9 mouse cellular contexts compared by ENCODE assay signal in the genomic region with DNA sequence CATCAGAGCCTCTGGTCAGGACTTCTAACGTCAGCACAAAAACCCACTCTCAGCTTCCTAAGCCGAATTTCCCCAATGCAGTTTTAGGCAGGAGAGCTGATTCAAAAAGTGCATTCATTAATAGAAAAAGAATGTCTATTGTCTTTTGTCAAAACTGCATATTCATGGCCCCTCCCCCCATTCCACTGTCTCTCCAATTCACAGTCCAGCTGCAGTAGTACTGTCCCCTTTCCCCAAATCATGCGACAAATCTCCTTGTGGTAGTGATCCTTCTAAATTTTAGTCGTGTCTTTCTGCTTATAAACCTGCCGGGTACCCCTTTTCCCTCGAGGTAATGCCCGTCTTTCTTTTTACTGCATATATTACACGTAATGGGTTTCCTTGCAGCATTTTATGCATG. TPM values are rescaled to one million over a fixed set of nuclear protein-coding genes. Genes with fewer than 3 reads are reported as not detected.
DNase-seq lines count a peak whose midpoint lies in the region; ATAC-seq and TF ChIP-seq lines count a peak whose summit lies in the region.
"Had no signal": no experiment of that assay in that cellular context is flagged by ENCODE, and none has a peak within 500 bp of the region (broad histone marks: within the 10 kb centered on the region; RNA-seq: fewer than 3 reads in every experiment).

No protein-coding gene starts in this region.

- no peak for ATAC-seq in lung, embryonic 14.5 days (ENCODE audit: insufficient read depth)
- ATAC-seq in hindbrain, embryonic 16.5 days = no peak
- no peak for ATAC-seq in neural tube, embryonic 14.5 days (ENCODE audit: low read depth)

- peak overlapping the region; percentile 46 for H3K4me2 ChIP-seq in lung, embryonic 14.5 days
- H3K4me2 ChIP-seq in hindbrain, embryonic 16.5 days (ENCODE audit: low read length) = peak overlapping the region; percentile 60
- peak overlapping the region; percentile 58 for H3K4me2 ChIP-seq in neural tube, embryonic 14.5 days (ENCODE audit: low read depth, low read length)

- DNase-seq in cerebellum, adult 9-10 months = peak; percentile 31
- DNase-seq in cerebellum, adult 8-10 months = no peak
- no peak for DNase-seq in lung, embryonic 14.5 days
- DNase-seq in lung, postnatal 36 days = no peak
- DNase-seq in frontal cortex, postnatal 36 days (ENCODE audit: low spot score in 2 of 2) = no peak
- DNase-seq in spleen, postnatal 10 days (ENCODE audit: low spot score in 2 of 2) = no peak
- DNase-seq: heart, adult 18-20 months had no signal

- WGBS in lung, embryonic 14.5 days = 65% methylated on average over 8 of the region's 8 CpGs
- WGBS in hindbrain, embryonic 16.5 days = 45% methylated on average over 8 of the region's 8 CpGs
- WGBS in neural tube, embryonic 14.5 days = 53% methylated on average over 8 of the region's 8 CpGs

- TF ChIP-seq CTCF in lung, embryonic 14.5 days (IDR thresholded peaks at IDR 0.05; ENCODE audit: low read depth) = no peak

- no peaks in the 10 kb centered on the region for H3K4me1 ChIP-seq in lung, embryonic 14.5 days (ENCODE audit: insufficient read depth)
- H3K4me1 ChIP-seq in hindbrain, embryonic 16.5 days (ENCODE audit: control insufficient read depth, insufficient read depth, low read depth, low read length) = peaks cover 3% of the 10 kb centered on the region
- H3K4me1 ChIP-seq in neural tube, embryonic 14.5 days (ENCODE audit: control insufficient read depth, insufficient read depth, low read length) = peaks cover 3% of the 10 kb centered on the region; the same call in 1 of the 2 replicates

- H3K9me3 ChIP-seq in lung, embryonic 14.5 days (ENCODE audit: low read depth, low read length) = no peaks in the 10 kb centered on the region
- no peaks in the 10 kb centered on the region for H3K9me3 ChIP-seq in hindbrain, embryonic 16.5 days (ENCODE audit: control insufficient read depth, low read length)
- no peaks in the 10 kb centered on the region for H3K9me3 ChIP-seq in neural tube, embryonic 14.5 days (ENCODE audit: control insufficient read depth, low read length)

- no peaks in the 10 kb centered on the region for H3K27me3 ChIP-seq in lung, embryonic 14.5 days (ENCODE audit: insufficient read depth, low read length)
- H3K27me3 ChIP-seq in hindbrain, embryonic 16.5 days (replicated peaks; ENCODE audit: control insufficient read depth, insufficient read depth, low read length) = no peaks in the 10 kb centered on the region
- H3K27me3 ChIP-seq in neural tube, embryonic 14.5 days (ENCODE audit: control insufficient read depth, insufficient read depth, low read length) = no peaks in the 10 kb centered on the region

- H3K36me3 ChIP-seq in lung, embryonic 14.5 days (ENCODE audit: insufficient read depth) = peaks cover 41% of the 10 kb centered on the region
- H3K36me3 ChIP-seq in hindbrain, embryonic 16.5 days (ENCODE audit: control insufficient read depth, insufficient read depth, low read length) = peaks cover 15% of the 10 kb centered on the region; the same call in 1 of the 2 replicates
- peaks cover 17% of the 10 kb centered on the region for H3K36me3 ChIP-seq in neural tube, embryonic 14.5 days (ENCODE audit: control insufficient read depth, insufficient read depth, low read length)

- peak overlapping the region; percentile 8; the same call in 1 of the 2 replicates for H3K27ac ChIP-seq in lung, embryonic 14.5 days (ENCODE audit: low read depth)
- H3K27ac ChIP-seq in hindbrain, embryonic 16.5 days (ENCODE audit: low read depth, low read length) = peak overlapping the region; percentile 4
- no peak overlapping the region for H3K27ac ChIP-seq in neural tube, embryonic 14.5 days (ENCODE audit: low read depth, low read length)

- H3K9ac ChIP-seq in lung, embryonic 14.5 days = no peak overlapping the region
- H3K9ac ChIP-seq in hindbrain, embryonic 16.5 days (ENCODE audit: low read depth, low read length) = peak overlapping the region; percentile 35
- H3K9ac ChIP-seq in neural tube, embryonic 14.5 days (replicated peaks; ENCODE audit: low read depth, low read length) = no peak overlapping the region

- no peak overlapping the region for H3K4me3 ChIP-seq in lung, embryonic 14.5 days (ENCODE audit: low read depth, low read length)
- H3K4me3 ChIP-seq in hindbrain, embryonic 16.5 days (ENCODE audit: low read length) = peak overlapping the region; percentile 32
- peak overlapping the region; percentile 20; the same call in 1 of the 2 replicates for H3K4me3 ChIP-seq in neural tube, embryonic 14.5 days (ENCODE audit: low read depth, low read length)

RNA-seq across cellular contexts. Expression of gene Slc2a1, which starts 30.3 kb away (rescaled TPM):
- 70.7 and 83.1 TPM in 2 replicates for polyA plus RNA-seq in lung, embryonic 14.5 days (2014; fragmentation: Nextera tagmentation; extraction: Ambion mirVana)
- 100 and 106 TPM in 2 replicates for polyA plus RNA-seq in hindbrain, embryonic 16.5 days (2015; fragmentation: Nextera tagmentation; extraction: Ambion mirVana)
- polyA plus RNA-seq in neural tube, embryonic 14.5 days (2014; fragmentation: Nextera tagmentation; extraction: Ambion mirVana) = 61.8 and 83.3 TPM in 2 replicates

RNA-seq across cellular contexts. Expression of gene Zfp691, which starts 35.2 kb away (rescaled TPM):
- 6.8 and 7.7 TPM in 2 replicates for polyA plus RNA-seq in lung, embryonic 14.5 days (2014; fragmentation: Nextera tagmentation; extraction: Ambion mirVana)
- polyA plus RNA-seq in hindbrain, embryonic 16.5 days (2015; fragmentation: Nextera tagmentation; extraction: Ambion mirVana) = 2.9 and 5.6 TPM in 2 replicates
- 6.1 TPM in 2 replicates for polyA plus RNA-seq in neural tube, embryonic 14.5 days (2014; fragmentation: Nextera tagmentation; extraction: Ambion mirVana)

RNA-seq across cellular contexts. Expression of gene Ermap, which starts 51.0 kb away (rescaled TPM):
- 0.57 and 0.79 TPM in 2 replicates for polyA plus RNA-seq in lung, embryonic 14.5 days (2014; fragmentation: Nextera tagmentation; extraction: Ambion mirVana)
- polyA plus RNA-seq in hindbrain, embryonic 16.5 days (2015; fragmentation: Nextera tagmentation; extraction: Ambion mirVana) = 0.33 and 0.70 TPM in 2 replicates
- 1.1 and 1.2 TPM in 2 replicates for polyA plus RNA-seq in neural tube, embryonic 14.5 days (2014; fragmentation: Nextera tagmentation; extraction: Ambion mirVana)

RNA-seq across cellular contexts. Expression of gene Svbp, which starts 56.3 kb away (rescaled TPM):
- polyA plus RNA-seq in lung, embryonic 14.5 days (2014; fragmentation: Nextera tagmentation; extraction: Ambion mirVana) = 134 TPM in 2 replicates
- polyA plus RNA-seq in hindbrain, embryonic 16.5 days (2015; fragmentation: Nextera tagmentation; extraction: Ambion mirVana) = 197 and 201 TPM in 2 replicates
- 230 and 254 TPM in 2 replicates for polyA plus RNA-seq in neural tube, embryonic 14.5 days (2014; fragmentation: Nextera tagmentation; extraction: Ambion mirVana)
